Mouse (Mus musculus): ENCODE results near the gene Rarres2.

DNA sequence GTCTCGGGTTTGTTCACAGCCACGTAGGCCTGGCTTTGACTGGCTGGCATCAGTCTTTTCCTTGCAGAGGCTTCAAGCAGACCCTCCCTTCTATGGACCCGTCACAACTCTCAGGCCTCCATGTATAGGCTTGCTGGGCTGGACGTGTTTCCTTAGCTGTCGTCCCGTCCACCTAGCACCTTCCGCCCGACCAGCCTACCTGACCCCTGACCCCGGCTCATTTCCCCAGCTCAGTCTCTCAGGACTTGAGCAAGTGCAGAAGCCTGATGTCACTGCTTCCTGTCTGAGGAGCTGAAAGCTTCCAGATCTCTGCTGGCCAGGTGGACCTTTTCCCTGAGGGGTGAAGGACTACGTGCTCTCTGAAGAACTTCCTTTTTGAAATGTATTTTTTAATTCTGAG lies 691 bp upstream of the Rarres2 start:
- TF ChIP-seq CTCF (IDR thresholded peaks at IDR 0.05; ENCODE audit: control insufficient read depth, insufficient read depth, insufficient replicate concordance, low read depth, low read length) (no peak), POLR2A (IDR thresholded peaks at IDR 0.05; ENCODE audit: control insufficient read depth, low read depth, low read length) (no peak)
